Mouse (Mus musculus): ENCODE measurements at regions not wholly inside any gene's neighbourhood (a gene's known extent, or its start where the extent isn't known, plus 50 kb on each side); places are given as distances from the start of the nearest gene placed in this dataset.

DNA sequence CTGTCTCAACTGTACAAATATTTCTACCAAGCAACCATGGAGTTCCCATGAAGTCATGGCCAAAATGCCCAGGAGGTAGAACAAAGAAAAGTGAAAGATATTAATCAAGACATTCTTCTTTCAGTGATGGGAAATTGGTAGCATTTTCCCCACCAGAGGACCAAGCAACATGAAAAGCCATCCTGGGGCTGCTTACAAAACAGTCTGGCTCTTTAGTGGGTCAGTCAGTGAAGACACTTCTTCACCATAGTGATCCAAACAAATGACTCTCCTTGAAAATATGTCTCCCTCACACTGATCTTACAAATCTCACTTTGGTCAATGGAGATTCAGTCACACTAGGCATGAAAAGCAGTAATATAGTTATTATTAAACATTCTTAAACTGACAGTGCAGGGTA is 299.8 kb upstream of the Gm9747 start:
- no peaks in the 10 kb centered on the region for H3K27me3 ChIP-seq (replicated peaks; ENCODE audit: control insufficient read depth, insufficient read depth, low read length)
- no peak overlapping the region for H3K4me2 ChIP-seq (ENCODE audit: low read depth, low read length)
- no peak for ATAC-seq
- no peaks in the 10 kb centered on the region for H3K36me3 ChIP-seq (ENCODE audit: control insufficient read depth, insufficient read depth, low read length)
- no peak overlapping the region for H3K4me3 ChIP-seq (ENCODE audit: low read length)
- no peaks in the 10 kb centered on the region for H3K4me1 ChIP-seq (ENCODE audit: control insufficient read depth, insufficient read depth, low read length)
- no peaks in the 10 kb centered on the region for H3K9me3 ChIP-seq (ENCODE audit: control insufficient read depth, low read length)
- H3K9ac ChIP-seq (ENCODE audit: low read depth, low read length), result no peak overlapping the region
- no peak overlapping the region for H3K27ac ChIP-seq (ENCODE audit: low read length)

GRCm38 (mm10) chr1:81945236-81945635 is 287.7 kb upstream of the Gm9747 start:
- Histone ChIP-seq H3K4me1 (ENCODE audit: control insufficient read depth, insufficient read depth, low read length) (no peaks in the 10 kb centered on the region), H3K4me3 (ENCODE audit: low read length) (no peak overlapping the region), H3K27me3 (replicated peaks; ENCODE audit: control insufficient read depth, insufficient read depth, low read length) (no peaks in the 10 kb centered on the region), H3K36me3 (ENCODE audit: control insufficient read depth, insufficient read depth, low read length) (no peaks in the 10 kb centered on the region), H3K9me3 (ENCODE audit: control insufficient read depth, low read length) (no peaks in the 10 kb centered on the region), H3K9ac (ENCODE audit: low read depth, low read length) (no peak overlapping the region), H3K4me2 (ENCODE audit: low read depth, low read length) (no peak overlapping the region), H3K27ac (ENCODE audit: low read length) (no peak overlapping the region)
- ATAC-seq, result no peak
- WGBS, result 53% methylated on average over 5 of the region's 5 CpGs

- Histone ChIP-seq H3K4me2 (ENCODE audit: low read depth, low read length) (no peak overlapping the region), H3K9me3 (ENCODE audit: control insufficient read depth, low read length) (no peaks in the 10 kb centered on the region), H3K27me3 (replicated peaks; ENCODE audit: control insufficient read depth, insufficient read depth, low read length) (no peaks in the 10 kb centered on the region), H3K9ac (ENCODE audit: low read depth, low read length) (no peak overlapping the region), H3K4me3 (ENCODE audit: low read length) (no peak overlapping the region), H3K36me3 (ENCODE audit: control insufficient read depth, insufficient read depth, low read length) (no peaks in the 10 kb centered on the region), H3K27ac (ENCODE audit: low read length) (no peak overlapping the region), H3K4me1 (ENCODE audit: control insufficient read depth, insufficient read depth, low read length) (no peaks in the 10 kb centered on the region)
- 43% methylated on average over 3 of the region's 3 CpGs for WGBS
- ATAC-seq, result no peak
These were observed 282.8 kb upstream of the Gm9747 start for GRCm38 (mm10) chr1:81950140-81950550.

GRCm38 (mm10) chr1:81950853-81951252 is 282.1 kb upstream of the Gm9747 start:
- Histone ChIP-seq H3K4me3 (ENCODE audit: low read length) (no peak overlapping the region), H3K27me3 (replicated peaks; ENCODE audit: control insufficient read depth, insufficient read depth, low read length) (no peaks in the 10 kb centered on the region), H3K4me1 (ENCODE audit: control insufficient read depth, insufficient read depth, low read length) (no peaks in the 10 kb centered on the region), H3K36me3 (ENCODE audit: control insufficient read depth, insufficient read depth, low read length) (no peaks in the 10 kb centered on the region), H3K27ac (ENCODE audit: low read length) (no peak overlapping the region), H3K9ac (ENCODE audit: low read depth, low read length) (no peak overlapping the region), H3K9me3 (ENCODE audit: control insufficient read depth, low read length) (no peaks in the 10 kb centered on the region), H3K4me2 (ENCODE audit: low read depth, low read length) (no peak overlapping the region)
- no peak for ATAC-seq
- WGBS, result 69% methylated on average over 1 of the region's 1 CpGs

- Histone ChIP-seq H3K27me3 (replicated peaks; ENCODE audit: control insufficient read depth, insufficient read depth, low read length) (no peaks in the 10 kb centered on the region), H3K36me3 (ENCODE audit: control insufficient read depth, insufficient read depth, low read length) (no peaks in the 10 kb centered on the region), H3K4me2 (ENCODE audit: low read depth, low read length) (no peak overlapping the region), H3K4me1 (ENCODE audit: control insufficient read depth, insufficient read depth, low read length) (no peaks in the 10 kb centered on the region), H3K4me3 (ENCODE audit: low read length) (no peak overlapping the region), H3K27ac (ENCODE audit: low read length) (no peak overlapping the region), H3K9ac (ENCODE audit: low read depth, low read length) (no peak overlapping the region), H3K9me3 (ENCODE audit: control insufficient read depth, low read length) (no peaks in the 10 kb centered on the region)
- peak; percentile 56; the same call in 1 of the 2 replicates for ATAC-seq
- WGBS, result 78% methylated on average over 4 of the region's 4 CpGs
These were observed 281.4 kb upstream of the Gm9747 start for GRCm38 (mm10) chr1:81951493-81952011.

- no peak for ATAC-seq
- Histone ChIP-seq H3K27ac (ENCODE audit: low read length) (no peak overlapping the region), H3K9ac (ENCODE audit: low read depth, low read length) (no peak overlapping the region), H3K36me3 (ENCODE audit: control insufficient read depth, insufficient read depth, low read length) (no peaks in the 10 kb centered on the region), H3K4me2 (ENCODE audit: low read depth, low read length) (no peak overlapping the region), H3K4me1 (ENCODE audit: control insufficient read depth, insufficient read depth, low read length) (no peaks in the 10 kb centered on the region), H3K4me3 (ENCODE audit: low read length) (no peak overlapping the region), H3K27me3 (replicated peaks; ENCODE audit: control insufficient read depth, insufficient read depth, low read length) (no peaks in the 10 kb centered on the region), H3K9me3 (ENCODE audit: control insufficient read depth, low read length) (no peaks in the 10 kb centered on the region)
- 75% methylated on average over 3 of the region's 3 CpGs for WGBS
These were observed 280.8 kb upstream of the Gm9747 start for GRCm38 (mm10) chr1:81952095-81952494.

DNA sequence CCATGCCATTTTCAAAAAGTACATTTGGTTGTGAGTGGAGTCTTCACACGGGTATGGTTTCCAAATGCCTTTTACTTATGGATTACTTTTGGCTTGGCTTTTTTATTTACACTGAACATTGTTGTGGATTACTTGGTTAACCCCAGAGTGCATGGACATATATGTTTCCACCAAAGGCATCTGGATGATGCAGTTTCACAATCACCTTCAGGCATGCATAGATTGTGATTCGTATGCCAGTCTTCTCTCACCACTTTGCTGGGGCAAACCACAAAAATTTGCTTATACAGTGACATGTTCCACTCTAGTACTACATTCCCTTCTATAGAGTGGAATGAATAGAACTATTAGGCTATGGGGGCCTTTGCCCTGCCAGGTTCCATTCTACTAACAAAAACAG is 278.4 kb upstream of the Gm9747 start:
- Histone ChIP-seq H3K4me3 (ENCODE audit: low read length) (no peak overlapping the region), H3K27ac (ENCODE audit: low read length) (no peak overlapping the region), H3K27me3 (replicated peaks; ENCODE audit: control insufficient read depth, insufficient read depth, low read length) (no peaks in the 10 kb centered on the region), H3K9me3 (ENCODE audit: control insufficient read depth, low read length) (no peaks in the 10 kb centered on the region), H3K36me3 (ENCODE audit: control insufficient read depth, insufficient read depth, low read length) (no peaks in the 10 kb centered on the region), H3K4me2 (ENCODE audit: low read depth, low read length) (no peak overlapping the region), H3K4me1 (ENCODE audit: control insufficient read depth, insufficient read depth, low read length) (no peaks in the 10 kb centered on the region), H3K9ac (ENCODE audit: low read depth, low read length) (no peak overlapping the region)
- 80% methylated on average over 2 of the region's 2 CpGs for WGBS
- no peak for ATAC-seq

DNA sequence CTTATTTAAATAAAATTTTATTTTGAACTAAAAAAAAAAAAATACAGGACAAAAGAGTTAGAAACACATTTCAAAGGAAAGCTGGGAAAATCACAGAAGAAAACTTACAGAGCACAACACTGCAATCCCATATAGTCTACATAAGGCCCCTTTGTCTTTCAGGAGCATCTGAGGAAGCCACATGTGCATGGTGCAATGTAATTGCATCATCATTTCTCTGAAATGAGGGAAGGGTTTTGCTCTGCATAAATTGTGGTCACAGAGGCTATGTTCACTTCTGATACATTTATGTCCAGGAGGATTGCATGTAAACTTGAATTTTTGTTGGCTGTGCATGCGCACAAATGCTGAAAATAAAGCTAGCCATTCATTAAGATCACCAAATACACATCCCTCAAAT is 265.9 kb upstream of the Gm9747 start:
- Histone ChIP-seq H3K27ac (ENCODE audit: low read length) (no peak overlapping the region), H3K4me1 (ENCODE audit: control insufficient read depth, insufficient read depth, low read length) (no peaks in the 10 kb centered on the region), H3K9me3 (ENCODE audit: control insufficient read depth, low read length) (no peaks in the 10 kb centered on the region), H3K4me3 (ENCODE audit: low read length) (no peak overlapping the region), H3K9ac (ENCODE audit: low read depth, low read length) (no peak overlapping the region), H3K36me3 (ENCODE audit: control insufficient read depth, insufficient read depth, low read length) (no peaks in the 10 kb centered on the region), H3K27me3 (replicated peaks; ENCODE audit: control insufficient read depth, insufficient read depth, low read length) (no peaks in the 10 kb centered on the region), H3K4me2 (ENCODE audit: low read depth, low read length) (no peak overlapping the region)
- 98% methylated on average over 1 of the region's 1 CpGs for WGBS
- no peak for ATAC-seq

DNA sequence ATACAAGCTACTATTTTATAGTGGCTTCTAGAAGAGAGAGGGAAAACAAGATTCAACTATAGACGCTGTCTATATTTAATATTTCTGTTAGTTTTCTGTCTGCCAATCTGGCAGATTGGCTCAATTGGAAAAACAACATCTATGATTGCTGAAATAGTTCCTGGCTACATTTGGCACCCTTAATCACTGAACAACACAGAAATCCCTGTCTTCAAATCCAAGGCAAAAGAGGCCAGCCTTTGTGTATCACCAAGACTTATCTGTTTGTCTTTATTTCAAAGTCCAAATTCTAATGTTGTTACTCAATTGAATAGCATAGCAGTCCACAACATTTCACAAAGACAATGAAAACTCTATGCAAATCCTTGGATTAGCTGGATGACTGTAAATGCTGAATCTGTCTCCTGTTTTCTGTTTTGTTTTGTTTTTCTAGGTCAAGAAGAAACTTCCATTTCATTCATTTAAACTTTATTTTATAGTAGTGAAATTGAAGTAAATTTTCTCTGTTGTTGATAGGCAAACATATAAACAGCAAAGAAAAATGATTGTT is 265.1 kb upstream of the Gm9747 start:
- Histone ChIP-seq H3K4me1 (ENCODE audit: control insufficient read depth, insufficient read depth, low read length) (no peaks in the 10 kb centered on the region), H3K4me2 (ENCODE audit: low read depth, low read length) (no peak overlapping the region), H3K27ac (ENCODE audit: low read length) (no peak overlapping the region), H3K36me3 (ENCODE audit: control insufficient read depth, insufficient read depth, low read length) (no peaks in the 10 kb centered on the region), H3K27me3 (replicated peaks; ENCODE audit: control insufficient read depth, insufficient read depth, low read length) (no peaks in the 10 kb centered on the region), H3K9me3 (ENCODE audit: control insufficient read depth, low read length) (no peaks in the 10 kb centered on the region), H3K9ac (ENCODE audit: low read depth, low read length) (no peak overlapping the region), H3K4me3 (ENCODE audit: low read length) (no peak overlapping the region)
- 88% methylated on average over 1 of the region's 1 CpGs for WGBS
- no peak for ATAC-seq

DNA sequence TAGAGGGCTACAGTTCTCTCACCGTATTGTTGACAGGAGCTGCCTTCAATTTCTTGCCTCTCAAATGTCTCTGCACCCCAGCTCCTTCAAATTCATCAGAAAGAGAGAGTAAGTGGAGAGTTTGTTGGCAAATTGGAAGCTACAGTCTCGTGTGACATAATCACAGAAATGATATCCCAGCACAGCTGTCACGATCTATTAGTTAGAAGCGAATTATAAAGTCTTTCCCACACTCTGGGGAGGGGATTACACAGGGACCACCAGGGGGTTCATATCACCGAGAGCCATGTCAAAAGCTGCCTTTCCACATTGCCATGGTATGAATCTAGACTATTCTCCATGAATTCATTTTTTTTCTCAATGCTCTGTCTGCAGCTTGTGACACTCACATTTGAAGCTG is 260.3 kb upstream of the Gm9747 start:
- Histone ChIP-seq H3K4me3 (ENCODE audit: low read length) (no peak overlapping the region), H3K36me3 (ENCODE audit: control insufficient read depth, insufficient read depth, low read length) (no peaks in the 10 kb centered on the region), H3K27me3 (replicated peaks; ENCODE audit: control insufficient read depth, insufficient read depth, low read length) (no peaks in the 10 kb centered on the region), H3K4me1 (ENCODE audit: control insufficient read depth, insufficient read depth, low read length) (no peaks in the 10 kb centered on the region), H3K27ac (ENCODE audit: low read length) (no peak overlapping the region), H3K9me3 (ENCODE audit: control insufficient read depth, low read length) (no peaks in the 10 kb centered on the region), H3K9ac (ENCODE audit: low read depth, low read length) (no peak overlapping the region), H3K4me2 (ENCODE audit: low read depth, low read length) (no peak overlapping the region)
- 86% methylated on average over 5 of the region's 5 CpGs for WGBS
- ATAC-seq, result no peak

Data from intestine, embryonic 16.5 days (tissue).